ENCODE assay signal across 13 mouse cellular contexts in the genomic region with DNA sequence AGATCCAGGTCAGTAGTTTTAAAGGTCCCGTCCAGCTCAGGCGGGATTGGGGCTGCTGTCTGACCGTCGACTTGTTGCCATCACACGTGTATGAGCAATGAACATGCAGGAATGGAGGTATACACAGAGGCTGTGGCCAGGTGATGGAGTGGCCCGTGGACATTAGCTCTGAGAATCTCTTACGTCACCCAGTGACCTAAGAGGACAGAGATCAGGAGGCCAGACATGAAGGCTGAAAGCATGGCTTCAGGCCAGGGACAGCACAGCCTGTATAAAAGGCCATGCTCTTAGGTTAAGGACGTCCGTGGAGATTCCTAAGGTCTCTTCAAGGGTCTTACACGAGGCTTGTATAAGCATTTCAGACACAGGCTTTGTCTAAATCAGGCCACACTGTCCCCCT.
A peak's percentile ranks its signal among the peaks of the same experiment; 100 is the strongest.
DNase-seq lines count a peak whose midpoint lies in the region; ATAC-seq and TF ChIP-seq lines count a peak whose summit lies in the region.
"Had no signal": no experiment of that assay in that cellular context is flagged by ENCODE, and none has a peak within 500 bp of the region (broad histone marks: within the 10 kb centered on the region; RNA-seq: fewer than 3 reads in every experiment).

No protein-coding gene starts in this region.

- DNase-seq in heart, postnatal 4 days = no peak
- DNase-seq in lung, postnatal 0 days (ENCODE audit: low spot score) = no peak
- DNase-seq in lung, postnatal 36 days = no peak
- peak; percentile 75 for DNase-seq in kidney, adult 2 months
- peak; percentile 59 to 78 for DNase-seq in kidney, postnatal 25 days
- DNase-seq: cerebellum, adult 11-12 months; gastrocnemius, postnatal 25 days; thymus, postnatal 14 days had no signal

- H3K4me3 ChIP-seq in heart, embryonic 13.5 days = no peak overlapping the region
- no peak overlapping the region for H3K4me3 ChIP-seq in lung, postnatal 0 days (ENCODE audit: low read depth, low read length)
- H3K4me3 ChIP-seq in kidney, adult 2 months (ENCODE audit: insufficient read depth, low read depth, low read length) = no peak overlapping the region
- H3K4me3 ChIP-seq: hindbrain, embryonic 15.5 days had no signal

- no peak for ATAC-seq in heart, embryonic 13.5 days (ENCODE audit: extremely low read depth, insufficient number of reproducible peaks, low FRiP score, low TSS enrichment)
- ATAC-seq in lung, postnatal 0 days = no peak
- no peak for ATAC-seq in granulocyte monocyte progenitor cell, adult 5-6 weeks (replicated peaks; ENCODE audit: poor library complexity, severe bottlenecking)
- ATAC-seq: CD4-positive, CD25-positive, alpha-beta regulatory T cell, adult 4 months; forebrain, embryonic 14.5 days had no signal

- TF ChIP-seq EP300 in lung, postnatal 0 days (IDR thresholded peaks at IDR 0.05) = no peak

- peak overlapping the region; percentile 56; the same call in 1 of the 2 replicates for H3K27ac ChIP-seq in heart, embryonic 13.5 days (replicated peaks)
- H3K27ac ChIP-seq in lung, postnatal 0 days (ENCODE audit: low read length) = 0 out of 2 replicates have a peak overlapping the region, but pooled peaks have one; percentile 10
- no peak overlapping the region for H3K27ac ChIP-seq in kidney, adult 2 months (ENCODE audit: insufficient read depth, low read depth, low read length)

- WGBS in heart, embryonic 13.5 days = 76% methylated on average over 10 of the region's 10 CpGs
- 68% methylated on average over 10 of the region's 10 CpGs for WGBS in lung, postnatal 0 days
- WGBS in kidney, adult 2 months = 44% methylated on average over 10 of the region's 10 CpGs

- no peak overlapping the region for H3K4me2 ChIP-seq in heart, embryonic 13.5 days
- no peak overlapping the region for H3K4me2 ChIP-seq in lung, postnatal 0 days (replicated peaks; ENCODE audit: low read depth, low read length)
- H3K4me2 ChIP-seq: hindbrain, embryonic 15.5 days had no signal

- no peak for TF ChIP-seq POLR2A in kidney, adult 2 months (IDR thresholded peaks at IDR 0.05; ENCODE audit: low read depth, low read length)

- TF ChIP-seq CTCF in lung, postnatal 0 days (IDR thresholded peaks at IDR 0.05) = no peak
- TF ChIP-seq CTCF in kidney, adult 2 months (conservative IDR thresholded peaks at IDR 0.05; ENCODE audit: insufficient read depth, insufficient read length, low read depth, low read length) = no peak

- no peaks in the 10 kb centered on the region for H3K36me3 ChIP-seq in heart, embryonic 13.5 days
- H3K36me3 ChIP-seq in lung, postnatal 0 days (ENCODE audit: insufficient read depth, low read length) = no peaks in the 10 kb centered on the region
- H3K36me3 ChIP-seq in kidney, adult 2 months (ENCODE audit: control insufficient read depth, insufficient read depth, low read length) = no peaks in the 10 kb centered on the region
- H3K36me3 ChIP-seq: hindbrain, embryonic 15.5 days had no signal

- H3K9ac ChIP-seq in heart, embryonic 13.5 days = no peak overlapping the region
- H3K9ac ChIP-seq in lung, postnatal 0 days (replicated peaks; ENCODE audit: low read depth) = no peak overlapping the region
- H3K9ac ChIP-seq: hindbrain, embryonic 15.5 days had no signal

- H3K4me1 ChIP-seq in heart, embryonic 13.5 days = peaks cover 77% of the 10 kb centered on the region
- no peaks in the 10 kb centered on the region; the same call in 1 of the 2 replicates for H3K4me1 ChIP-seq in lung, postnatal 0 days (ENCODE audit: insufficient read depth, low read depth, low read length)
- H3K4me1 ChIP-seq in kidney, adult 2 months (ENCODE audit: control insufficient read depth, insufficient read depth, low read length) = peaks cover 17% of the 10 kb centered on the region

- H3K9me3 ChIP-seq in heart, embryonic 13.5 days = no peaks in the 10 kb centered on the region
- H3K9me3 ChIP-seq in lung, postnatal 0 days (ENCODE audit: low read length) = no peaks in the 10 kb centered on the region
- H3K9me3 ChIP-seq: hindbrain, embryonic 15.5 days had no signal

- H3K27me3 ChIP-seq in heart, embryonic 13.5 days (replicated peaks) = no peaks in the 10 kb centered on the region
- H3K27me3 ChIP-seq in lung, postnatal 0 days (replicated peaks; ENCODE audit: insufficient read depth, low read length) = no peaks in the 10 kb centered on the region
- no peaks in the 10 kb centered on the region for H3K27me3 ChIP-seq in kidney, adult 2 months (replicated peaks; ENCODE audit: control insufficient read depth, insufficient read depth, low read length)
- H3K27me3 ChIP-seq: hindbrain, embryonic 15.5 days had no signal

Comparison
In these comparisons a context has a peak if more than half of its experiments do, and no peak if none do; other contexts are left out.
1. DNase-seq: peak in kidney, adult 2 months (single experiment) and kidney, postnatal 25 days (2 of 2); none in heart, postnatal 4 days (single experiment), lung, postnatal 0 days (single experiment) and lung, postnatal 36 days (single experiment).